Mouse (Mus musculus) heart, postnatal 14 days (tissue): ENCODE results near the gene Pecam1. TPM values are rescaled to one million over a fixed set of nuclear protein-coding genes. Genes with fewer than 3 reads are reported as not detected.

Experiments
- DNase-seq, 2 experiments: peaks; one replicate each; pipeline ENCODE4 v3.0.0; 2021 to 2022
- intact Hi-C: fragments of 180-260 bp; cut with DNase I; formaldehyde crosslinking; loops from one replicate; pipeline ENCODE4 v1.15.1; 2025
- total RNA-seq, 2 experiments: library from RNA; stranded (reverse); gene quantifications; 2 replicates each; pipeline ENCODE4 v1.2.3; 2021

Pecam1 gene
- total RNA-seq, 2 experiments from 2014 or later = 173 to 180 TPM

DNA sequence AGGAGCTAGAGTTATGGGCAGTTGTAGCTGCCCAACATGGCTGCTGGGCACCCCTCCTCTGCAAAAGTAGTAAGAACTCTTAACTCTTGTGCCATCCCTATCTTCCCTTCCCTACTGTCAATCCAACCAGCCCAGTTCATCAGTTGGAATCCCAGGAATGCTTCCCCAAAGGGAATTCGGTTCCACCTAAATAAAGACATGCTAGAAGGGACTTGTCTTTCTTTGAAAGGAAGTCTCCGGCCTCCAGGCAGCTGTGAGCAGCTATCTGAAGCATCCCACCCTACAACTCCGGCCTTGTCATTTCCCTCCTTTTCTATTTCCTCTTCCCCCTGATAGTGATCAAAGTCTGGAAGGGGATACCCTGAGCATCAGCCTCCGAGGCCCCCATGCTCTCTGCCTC is 44.2 kb downstream of the Pecam1 start:
- intact Hi-C loops = no loop called here
- no peak for DNase-seq

GRCm38 (mm10) chr11:106704399-106705111 is 45.9 kb downstream of the Pecam1 start:
- intact Hi-C loops = no loop called here
- DNase-seq = no peak

DNA sequence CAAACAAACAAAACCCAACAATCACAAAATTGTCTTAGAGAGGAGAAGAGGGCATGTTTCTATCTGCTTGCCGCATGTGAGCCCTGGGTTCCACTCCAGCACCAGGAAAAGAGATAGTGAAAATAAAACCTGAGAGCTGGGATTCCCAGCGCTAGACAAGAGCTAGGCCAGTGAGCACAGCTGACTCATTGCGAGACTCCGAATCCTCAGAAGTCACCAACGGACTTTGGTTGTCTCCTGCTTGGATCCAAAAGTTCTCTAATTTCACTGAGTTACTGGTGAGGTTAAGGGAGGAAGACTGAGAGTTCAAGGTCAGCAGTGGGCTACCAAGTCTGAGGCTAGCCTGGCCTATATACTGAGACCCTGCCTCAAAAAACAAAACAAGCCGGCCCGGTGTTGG is 46.5 kb downstream of the Pecam1 start:
- no peak for DNase-seq
- intact Hi-C loops = no loop called here

GRCm38 (mm10) chr11:106702584-106702983 is 47.8 kb downstream of the Pecam1 start:
- DNase-seq = no peak
- intact Hi-C loops = no loop called here

GRCm38 (mm10) chr11:106701589-106701988 is 48.8 kb downstream of the Pecam1 start:
- intact Hi-C loops = no loop called here
- no peak for DNase-seq

DNA sequence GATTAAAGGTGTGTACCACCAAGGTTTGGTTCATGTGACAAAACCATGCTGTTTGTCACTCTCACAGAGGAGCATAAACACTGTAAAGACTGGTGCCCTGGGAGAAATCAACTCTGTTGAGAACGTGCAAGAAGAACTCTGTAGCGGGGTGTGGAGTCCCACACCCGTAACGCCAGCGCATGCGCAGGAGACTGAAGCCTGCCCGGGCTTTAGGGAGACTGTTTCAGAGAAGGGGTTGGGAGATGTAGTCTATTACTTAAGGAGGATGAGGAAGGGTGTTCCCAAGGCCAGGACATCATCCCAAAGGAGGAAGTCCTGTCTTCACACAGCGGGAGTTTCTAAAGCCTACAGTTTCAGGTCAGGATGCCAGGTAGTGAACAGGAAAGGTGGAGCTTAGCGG is 51.3 kb downstream of the Pecam1 start:
- no peak for DNase-seq
- intact Hi-C loops = loop anchor here (2.0 kb wide), 1 partner anchor 14 kb away; no protein-coding TSS in a partner anchor

- intact Hi-C loops = loop anchor here (2.0 kb wide), 1 partner anchor 13 kb away; no protein-coding TSS in a partner anchor
- DNase-seq = no peak
Observed at GRCm38 (mm10) chr11:106698289-106698688, 52.1 kb downstream of the Pecam1 start.

DNA sequence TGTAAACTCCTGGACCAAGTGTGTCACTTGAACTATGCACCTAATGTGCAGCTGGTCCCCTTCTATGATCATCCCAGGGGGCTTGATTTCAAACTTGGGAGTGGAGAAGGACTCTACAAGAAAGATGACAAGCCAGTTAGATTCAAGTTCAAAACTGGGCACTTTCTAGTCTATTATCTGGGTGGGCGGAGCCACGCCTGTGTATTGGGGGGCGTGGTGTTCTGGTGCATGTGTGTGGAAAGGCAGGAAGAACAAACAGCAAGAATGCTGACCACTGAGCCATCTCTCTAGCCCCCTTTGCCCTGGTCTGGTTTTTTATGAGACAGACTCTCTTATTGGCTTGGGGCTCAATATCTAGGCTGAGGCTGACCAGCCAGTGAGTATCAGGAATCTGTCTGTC is 54.5 kb downstream of the Pecam1 start:
- DNase-seq = no peak
- intact Hi-C loops = no loop called here

DNA sequence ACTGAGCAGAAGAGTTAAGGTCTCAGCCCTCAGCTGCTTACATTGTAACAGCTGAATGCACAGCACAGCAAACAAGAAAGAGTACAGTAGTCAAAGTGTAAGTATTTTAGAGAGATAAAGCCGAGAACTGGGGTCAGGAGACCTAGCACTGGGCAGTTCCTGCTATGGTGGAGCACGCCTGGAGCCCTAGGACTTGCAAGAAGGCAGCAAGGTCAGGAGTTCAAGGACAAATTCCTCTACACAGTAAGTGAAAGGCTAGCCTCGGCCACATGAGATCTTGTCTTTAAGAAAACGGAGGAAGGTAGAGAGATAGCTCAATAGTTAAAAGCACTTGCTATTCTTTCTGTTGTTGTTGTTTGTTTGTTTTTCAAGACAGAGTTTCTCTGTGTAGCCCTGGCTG is 57.5 kb downstream of the Pecam1 start:
- intact Hi-C loops = no loop called here
- DNase-seq = no peak

- no peak for DNase-seq
- intact Hi-C loops = no loop called here
Observed at GRCm38 (mm10) chr11:106688375-106688774, 62.1 kb downstream of the Pecam1 start.

- intact Hi-C loops = no loop called here
- no peak for DNase-seq
Observed at GRCm38 (mm10) chr11:106687293-106687692, 63.1 kb downstream of the Pecam1 start.

GRCm38 (mm10) chr11:106684027-106684426 is 66.4 kb downstream of the Pecam1 start:
- intact Hi-C loops = loop anchor here (2.0 to 5.0 kb wide), 2 partner anchors 15 to 37 kb away; no protein-coding TSS in a partner anchor
- DNase-seq = no peak

DNA sequence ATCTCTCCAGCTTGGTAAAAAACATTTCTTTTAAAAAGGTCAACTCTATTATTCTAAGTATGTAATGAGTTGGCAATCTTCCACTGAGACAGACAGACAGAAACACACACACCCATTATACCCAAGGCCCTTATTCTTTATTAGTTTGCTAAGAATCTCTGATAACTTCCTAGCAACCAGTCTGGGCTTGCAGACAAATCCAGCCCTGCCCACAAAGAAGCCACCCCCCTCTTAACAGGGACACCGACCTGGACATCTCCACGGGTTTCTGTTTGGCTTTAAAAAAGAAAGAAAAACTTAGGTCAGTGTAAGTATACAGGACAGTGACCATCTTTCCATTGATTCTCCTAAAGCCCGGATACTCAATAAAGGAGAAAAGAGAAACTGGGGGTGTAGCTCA is 67.1 kb downstream of the Pecam1 start:
- no peak for DNase-seq
- intact Hi-C loops = loop anchor here (5.0 kb wide), 1 partner anchor 36 kb away; no protein-coding TSS in a partner anchor

- intact Hi-C loops = loop anchor here (5.0 kb wide), 1 partner anchor 34 kb away; no protein-coding TSS in a partner anchor
- DNase-seq = no peak
Observed at GRCm38 (mm10) chr11:106681138-106681537, 69.3 kb downstream of the Pecam1 start.

GRCm38 (mm10) chr11:106679874-106680273 is 70.6 kb downstream of the Pecam1 start:
- intact Hi-C loops = loop anchor here (2.0 to 5.0 kb wide), 2 partner anchors 33 to 59 kb away; no protein-coding TSS in a partner anchor

DNA sequence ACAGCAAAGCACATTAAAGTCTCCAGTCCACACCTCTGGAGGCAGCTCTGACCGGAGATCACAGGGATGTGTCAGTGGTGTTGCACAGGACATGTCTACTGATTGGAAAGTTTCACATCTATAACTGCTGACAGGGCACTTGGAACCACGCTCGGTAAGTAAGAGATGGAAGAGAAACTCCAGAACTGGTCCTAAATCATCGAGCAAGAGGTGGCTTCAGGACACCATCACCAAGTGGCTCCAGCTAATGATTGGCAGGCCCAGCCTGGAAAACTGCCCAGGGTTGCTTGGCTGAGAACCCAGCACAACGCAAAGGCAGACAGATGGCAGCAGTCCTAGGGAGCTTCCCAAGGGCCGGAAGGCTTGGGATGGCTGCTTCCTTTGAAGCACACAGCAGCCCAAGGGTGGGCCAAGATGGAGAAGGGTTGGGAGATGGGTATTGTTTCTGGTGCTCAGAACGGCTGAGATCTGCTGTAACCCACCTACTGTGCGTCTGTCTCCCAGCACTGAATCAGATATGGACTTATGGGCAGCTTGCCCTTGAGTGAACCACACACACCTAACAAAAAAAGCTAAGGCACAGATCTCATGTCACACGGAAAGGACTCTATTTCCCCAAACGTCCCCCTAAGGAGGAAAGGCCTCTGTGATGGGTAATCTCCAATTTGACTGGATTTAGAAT is 72.4 kb downstream of the Pecam1 start:
- peak; percentile 90 to 96 for DNase-seq
- intact Hi-C loops = loop anchor here (2.0 kb wide), 1 partner anchor 61 kb away; no protein-coding TSS in a partner anchor

More at GRCm38 (mm10) chr11:106679874-106680273, 70.6 kb downstream of the Pecam1 start:
- DNase-seq = peak in 1 of 2 experiments; percentile 49

- no peak for DNase-seq
- intact Hi-C loops = no loop called here
Observed at GRCm38 (mm10) chr11:106677331-106677730, 73.1 kb downstream of the Pecam1 start.

GRCm38 (mm10) chr11:106675875-106676274 is 74.6 kb downstream of the Pecam1 start:
- intact Hi-C loops = loop anchor here (2.0 kb wide), 1 partner anchor 17 kb away; no protein-coding TSS in a partner anchor
- no peak for DNase-seq

DNA sequence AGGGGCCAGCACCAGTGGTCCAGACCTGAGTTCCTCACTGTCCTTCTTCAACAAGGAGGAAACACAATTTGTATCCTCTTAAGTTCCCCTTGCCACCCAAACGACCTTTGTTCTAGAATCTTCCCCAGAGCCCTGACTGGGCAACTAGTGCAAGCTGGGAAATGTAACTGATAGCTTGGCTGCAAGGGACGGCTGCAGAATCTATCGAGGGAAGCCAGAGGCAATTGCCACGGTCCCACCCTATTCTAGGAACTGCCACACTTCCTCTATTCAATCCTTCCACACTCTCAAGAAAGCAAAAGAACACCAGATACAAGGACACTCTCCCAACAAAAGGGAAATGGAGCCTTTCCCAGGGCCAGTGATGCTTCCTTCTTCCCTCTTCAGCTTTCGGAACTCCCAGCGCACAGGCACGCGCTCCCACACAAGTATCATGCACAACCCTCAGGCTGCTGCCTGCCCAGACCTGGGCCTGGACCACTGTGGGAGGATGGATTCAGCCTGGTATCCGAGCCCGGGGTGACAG is 75.2 kb downstream of the Pecam1 start:
- intact Hi-C loops = loop anchor here (2.0 kb wide), 1 partner anchor 16 kb away; no protein-coding TSS in a partner anchor
- DNase-seq = peak; percentile 67 to 73

GRCm38 (mm10) chr11:106674612-106675153 is 75.7 kb downstream of the Pecam1 start:
- intact Hi-C loops = loop anchor here (2.0 kb wide), 1 partner anchor 16 kb away; no protein-coding TSS in a partner anchor
- peak; percentile 83 to 86 for DNase-seq
